Mouse (Mus musculus) liver, embryonic 13.5 days (tissue): ENCODE data around the gene Tenm4. TPM values are rescaled to one million over a fixed set of nuclear protein-coding genes. Genes with fewer than 3 reads are reported as not detected.

Experiments used
- ATAC-seq: fragments of 200-750 bp; cut with Nextera tagmentation; 2 replicates; pipeline ENCODE4 v1.8.0; 2017; ENCODE audit warnings: low read depth, mild to moderate bottlenecking, moderate number of reproducible peaks, moderate library complexity
- DNase-seq: peaks from one replicate; pipeline ENCODE4 v3.0.0; 2022
- H3K27ac ChIP-seq: fragments of 300-500 bp; sonication (generic); 2 replicates; pipeline ENCODE4 v1.5.1; 2015; ENCODE audit warnings: moderate library complexity, mild to moderate bottlenecking, inconsistent platforms
- H3K27me3 ChIP-seq: fragments of 300-500 bp; sonication (generic); 2 replicates; pipeline ENCODE4 v1.6.1; 2015; ENCODE audit warnings: mild to moderate bottlenecking, inconsistent platforms
- H3K36me3 ChIP-seq: fragments of 300-500 bp; sonication (generic); 2 replicates; pipeline ENCODE4 v1.6.1; 2015; ENCODE audit warnings: mild to moderate bottlenecking, inconsistent platforms
- H3K4me1 ChIP-seq: fragments of 300-500 bp; sonication (generic); replicated peaks from 2 replicates; pipeline ENCODE4 v1.6.1; 2015; ENCODE audit warnings: inconsistent platforms
- H3K4me2 ChIP-seq: fragments of 300-500 bp; sonication (generic); 2 replicates; pipeline ENCODE4 v1.6.1; 2015; ENCODE audit warnings: inconsistent platforms, mild to moderate bottlenecking, moderate library complexity
- H3K4me3 ChIP-seq: fragments of 300-500 bp; sonication (generic); replicated peaks from 2 replicates; pipeline ENCODE4 v1.5.1; 2015; ENCODE audit warnings: mild to moderate bottlenecking, inconsistent platforms
- H3K9ac ChIP-seq: fragments of 300-500 bp; sonication (generic); 2 replicates; pipeline ENCODE4 v1.6.1; 2015; ENCODE audit warnings: mild to moderate bottlenecking, inconsistent platforms
- H3K9me3 ChIP-seq: fragments of 300-500 bp; sonication (generic); replicated peaks from 2 replicates; pipeline ENCODE4 v1.6.1; 2016; ENCODE audit warnings: inconsistent platforms
- WGBS: fragments of 180-500 bp; shearing (Covaris S2); methylation state at CpG from one replicate; pipeline ENCODE4 v1.1.7; 2015; ENCODE audit not compliant: insufficient replicate concordance; 5-methylcytosine and 5-hydroxymethylcytosine counted together
- polyA plus RNA-seq: library from polyadenylated mRNA; unstranded; fragments of >200 nt; fragmentation: Nextera tagmentation; extraction: Ambion mirVana; gene quantifications from 2 replicates; pipeline ENCODE4 v1.2.1, GENCODE M21; 2015

Gene Tenm4
- polyA plus RNA-seq, 1 experiment from 2014 or later = 0.47 TPM

- ATAC-seq = no peak
- WGBS = 56% methylated on average over 3 of the region's 3 CpGs
Measured at GRCm38 (mm10) chr7:96356285-96356811, 185.3 kb downstream of the Tenm4 start.

GRCm38 (mm10) chr7:96357550-96357949, 186.5 kb downstream of the Tenm4 start:
- ATAC-seq (no peak), DNase-seq (no peak)
- no peak overlapping the region for H3K4me3 ChIP-seq
- no peak overlapping the region for H3K4me2 ChIP-seq
- H3K27ac ChIP-seq = no peak overlapping the region
- no peak overlapping the region for H3K9ac ChIP-seq
- no peaks in the 10 kb centered on the region for H3K27me3 ChIP-seq
- no peaks in the 10 kb centered on the region for H3K36me3 ChIP-seq
- no peaks in the 10 kb centered on the region for H3K4me1 ChIP-seq
- no peaks in the 10 kb centered on the region for H3K9me3 ChIP-seq
- 17% methylated on average over 6 of the region's 6 CpGs for WGBS

More at GRCm38 (mm10) chr7:96356285-96356811, 185.3 kb downstream of the Tenm4 start:
- Histone ChIP-seq H3K27me3 (no peaks in the 10 kb centered on the region), H3K4me3 (no peak overlapping the region), H3K4me2 (no peak overlapping the region), H3K27ac (no peak overlapping the region), H3K9ac (no peak overlapping the region), H3K9me3 (no peaks in the 10 kb centered on the region), H3K4me1 (no peaks in the 10 kb centered on the region), H3K36me3 (no peaks in the 10 kb centered on the region)
- no peak for DNase-seq

- Histone ChIP-seq H3K27me3 (no peaks in the 10 kb centered on the region), H3K36me3 (no peaks in the 10 kb centered on the region), H3K4me1 (no peaks in the 10 kb centered on the region), H3K9me3 (no peaks in the 10 kb centered on the region), H3K4me3 (no peak overlapping the region), H3K9ac (no peak overlapping the region), H3K27ac (no peak overlapping the region), H3K4me2 (no peak overlapping the region)
- 40% methylated on average over 3 of the region's 3 CpGs for WGBS
- DNase-seq (no peak), ATAC-seq (no peak)
Measured at GRCm38 (mm10) chr7:96363311-96363710, 192.3 kb downstream of the Tenm4 start.

GRCm38 (mm10) chr7:96369947-96370346, 198.9 kb downstream of the Tenm4 start:
- H3K27ac ChIP-seq = no peak overlapping the region
- no peaks in the 10 kb centered on the region for H3K27me3 ChIP-seq
- H3K36me3 ChIP-seq = no peaks in the 10 kb centered on the region
- no peak for ATAC-seq
- no peak for DNase-seq
- H3K4me1 ChIP-seq = no peaks in the 10 kb centered on the region
- no peaks in the 10 kb centered on the region for H3K9me3 ChIP-seq
- H3K9ac ChIP-seq = no peak overlapping the region
- no peak overlapping the region for H3K4me2 ChIP-seq
- H3K4me3 ChIP-seq = no peak overlapping the region
- 72% methylated on average over 4 of the region's 4 CpGs for WGBS

- Histone ChIP-seq H3K36me3 (no peaks in the 10 kb centered on the region), H3K4me1 (no peaks in the 10 kb centered on the region), H3K4me3 (no peak overlapping the region), H3K27ac (no peak overlapping the region), H3K27me3 (no peaks in the 10 kb centered on the region), H3K4me2 (no peak overlapping the region), H3K9me3 (no peaks in the 10 kb centered on the region), H3K9ac (no peak overlapping the region)
- ATAC-seq = no peak
- DNase-seq = no peak
- WGBS = 51% methylated on average over 6 of the region's 6 CpGs
Measured at GRCm38 (mm10) chr7:96374004-96374663, 203.1 kb downstream of the Tenm4 start.

GRCm38 (mm10) chr7:96375507-96375906, 204.5 kb downstream of the Tenm4 start:
- Histone ChIP-seq H3K4me1 (no peaks in the 10 kb centered on the region), H3K4me3 (no peak overlapping the region), H3K36me3 (no peaks in the 10 kb centered on the region), H3K27ac (no peak overlapping the region), H3K4me2 (no peak overlapping the region), H3K27me3 (no peaks in the 10 kb centered on the region), H3K9me3 (no peaks in the 10 kb centered on the region), H3K9ac (no peak overlapping the region)
- ATAC-seq (no peak), DNase-seq (no peak)
- 54% methylated on average over 6 of the region's 6 CpGs for WGBS

GRCm38 (mm10) chr7:96383686-96384528, 212.9 kb downstream of the Tenm4 start:
- DNase-seq (no peak), ATAC-seq (no peak)
- Histone ChIP-seq H3K9me3 (no peaks in the 10 kb centered on the region), H3K27me3 (no peaks in the 10 kb centered on the region), H3K4me2 (no peak overlapping the region), H3K4me3 (no peak overlapping the region), H3K36me3 (no peaks in the 10 kb centered on the region), H3K27ac (no peak overlapping the region), H3K4me1 (no peaks in the 10 kb centered on the region), H3K9ac (no peak overlapping the region)
- 34% methylated on average over 6 of the region's 6 CpGs for WGBS

GRCm38 (mm10) chr7:96384726-96385500, 213.9 kb downstream of the Tenm4 start:
- no peak overlapping the region for H3K4me3 ChIP-seq
- no peaks in the 10 kb centered on the region for H3K4me1 ChIP-seq
- no peaks in the 10 kb centered on the region for H3K27me3 ChIP-seq
- no peak overlapping the region for H3K27ac ChIP-seq
- ATAC-seq (no peak), DNase-seq (no peak)
- H3K4me2 ChIP-seq = no peak overlapping the region
- 76% methylated on average over 11 of the region's 11 CpGs for WGBS
- no peaks in the 10 kb centered on the region for H3K9me3 ChIP-seq
- H3K36me3 ChIP-seq = no peaks in the 10 kb centered on the region
- H3K9ac ChIP-seq = no peak overlapping the region

- H3K27ac ChIP-seq = no peak overlapping the region
- DNase-seq = no peak
- H3K4me1 ChIP-seq = no peaks in the 10 kb centered on the region
- H3K9me3 ChIP-seq = no peaks in the 10 kb centered on the region
- no peaks in the 10 kb centered on the region for H3K36me3 ChIP-seq
- H3K4me3 ChIP-seq = no peak overlapping the region
- WGBS = 68% methylated on average over 7 of the region's 7 CpGs
- no peak overlapping the region for H3K4me2 ChIP-seq
- H3K27me3 ChIP-seq = no peaks in the 10 kb centered on the region
- H3K9ac ChIP-seq = no peak overlapping the region
- ATAC-seq = no peak
Measured at GRCm38 (mm10) chr7:96385850-96386249, 214.8 kb downstream of the Tenm4 start.

- no peaks in the 10 kb centered on the region for H3K27me3 ChIP-seq
- WGBS = 60% methylated on average over 6 of the region's 6 CpGs
- no peak overlapping the region for H3K4me2 ChIP-seq
- no peak overlapping the region for H3K9ac ChIP-seq
- no peaks in the 10 kb centered on the region for H3K36me3 ChIP-seq
- no peak overlapping the region for H3K4me3 ChIP-seq
- no peak for ATAC-seq
- H3K27ac ChIP-seq = no peak overlapping the region
- H3K9me3 ChIP-seq = no peaks in the 10 kb centered on the region
- no peaks in the 10 kb centered on the region for H3K4me1 ChIP-seq
- DNase-seq = no peak
Measured at GRCm38 (mm10) chr7:96390034-96390670, 219.1 kb downstream of the Tenm4 start.

- no peak overlapping the region for H3K9ac ChIP-seq
- ATAC-seq = no peak
- H3K4me3 ChIP-seq = no peak overlapping the region
- WGBS = 67% methylated on average over 4 of the region's 4 CpGs
- H3K4me1 ChIP-seq = no peaks in the 10 kb centered on the region
- H3K36me3 ChIP-seq = no peaks in the 10 kb centered on the region
- H3K27me3 ChIP-seq = no peaks in the 10 kb centered on the region
- H3K4me2 ChIP-seq = no peak overlapping the region
- no peak overlapping the region for H3K27ac ChIP-seq
- no peaks in the 10 kb centered on the region for H3K9me3 ChIP-seq
- no peak for DNase-seq
Measured at GRCm38 (mm10) chr7:96390894-96391293, 219.8 kb downstream of the Tenm4 start.
